Mouse (Mus musculus) spleen, embryonic (tissue): ENCODE results near the gene Endou.

ENCODE experiments used
- CTCF ChIA-PET: fragments of 350-600 bp; sonication (Branson Sonifier 250); formaldehyde crosslinking; loops from one replicate; lab custom pipeline; 2022; lab: Charles Lee

Gene Endou

DNA sequence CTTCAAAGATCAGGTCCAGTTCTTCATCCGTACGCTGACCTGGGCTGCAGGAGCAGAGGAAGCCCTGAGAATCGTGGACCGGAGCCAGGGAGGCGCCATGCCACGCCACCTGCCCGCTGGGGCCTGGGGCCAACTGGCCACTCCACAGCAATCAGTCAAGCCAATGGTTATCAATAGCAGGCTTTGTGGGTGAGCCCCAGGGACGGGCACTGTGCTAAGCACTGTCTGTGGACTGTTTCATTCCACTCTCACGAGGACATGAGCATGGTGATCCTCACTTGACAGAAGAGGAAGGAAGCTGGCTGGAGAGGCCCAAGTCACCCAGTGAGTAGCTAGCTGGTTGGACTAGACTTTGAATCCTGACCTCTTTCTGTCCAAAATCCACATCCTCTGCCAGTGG, 28.9 kb upstream of the Endou start:
- CTCF ChIA-PET = no interaction called here

DNA sequence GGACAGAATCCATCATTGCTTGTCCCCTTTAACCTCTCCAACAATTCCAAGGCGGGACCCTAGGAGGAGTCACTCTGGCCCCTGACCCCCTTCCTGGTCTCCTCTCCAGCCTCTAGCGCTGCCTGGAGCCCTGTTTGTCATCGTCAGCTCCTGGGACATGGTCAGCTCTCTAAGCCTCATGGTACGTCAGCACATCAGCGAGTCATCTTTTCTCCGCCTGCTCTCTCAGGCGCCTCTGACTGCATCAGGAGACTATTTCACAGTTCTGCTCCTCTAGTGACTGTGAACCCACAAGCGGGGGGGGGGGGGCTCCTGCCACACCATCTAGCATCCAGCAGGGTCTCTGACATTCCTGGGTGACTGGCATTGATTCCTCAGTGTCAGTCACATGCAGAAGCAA, 24.2 kb upstream of the Endou start:
- CTCF ChIA-PET = no interaction called here

DNA sequence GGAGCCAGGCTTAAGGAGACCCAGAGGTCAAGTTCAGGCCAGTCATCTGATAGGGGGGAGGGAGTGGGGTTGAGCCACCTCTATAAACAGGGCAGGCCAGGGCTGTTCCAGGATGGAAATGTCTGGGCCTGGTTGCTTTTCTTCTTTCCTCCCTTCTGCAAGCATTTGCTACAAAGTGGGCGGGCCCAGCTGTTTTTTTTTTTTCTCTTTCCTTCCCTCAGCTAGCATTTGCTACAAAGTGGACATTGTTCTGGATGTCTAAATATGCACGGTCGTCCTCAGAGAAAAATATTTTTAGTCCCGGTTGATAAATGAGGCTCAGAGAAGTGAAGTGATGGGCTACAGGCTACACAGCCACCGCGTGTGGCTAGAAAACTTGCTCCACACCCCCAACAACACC, 23.3 kb upstream of the Endou start:
- CTCF ChIA-PET = interaction anchor here (0.6 kb wide), 1 partner anchor 522 kb away, joined by 3 read pairs; no protein-coding TSS in a partner anchor

DNA sequence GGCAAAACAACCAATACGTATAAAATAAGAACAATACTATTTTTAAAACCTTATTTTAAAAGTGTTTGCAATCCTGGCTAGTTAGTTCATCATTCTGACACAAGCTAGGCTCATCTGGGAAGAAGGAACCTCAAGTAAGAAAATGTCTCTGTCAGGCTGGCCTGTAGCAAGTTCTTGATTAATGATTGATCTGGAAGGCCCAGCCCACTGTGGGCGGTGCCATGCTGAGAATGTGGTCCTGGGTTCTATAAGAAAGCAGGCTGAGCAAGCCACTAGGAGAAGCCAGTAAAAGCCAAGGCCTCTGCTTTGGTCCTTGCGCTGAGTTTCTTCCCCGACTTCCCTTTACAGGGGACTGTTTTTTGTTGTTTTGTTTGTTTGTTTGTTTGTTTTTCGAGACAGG, 21.4 kb upstream of the Endou start:
- CTCF ChIA-PET = no interaction called here

DNA sequence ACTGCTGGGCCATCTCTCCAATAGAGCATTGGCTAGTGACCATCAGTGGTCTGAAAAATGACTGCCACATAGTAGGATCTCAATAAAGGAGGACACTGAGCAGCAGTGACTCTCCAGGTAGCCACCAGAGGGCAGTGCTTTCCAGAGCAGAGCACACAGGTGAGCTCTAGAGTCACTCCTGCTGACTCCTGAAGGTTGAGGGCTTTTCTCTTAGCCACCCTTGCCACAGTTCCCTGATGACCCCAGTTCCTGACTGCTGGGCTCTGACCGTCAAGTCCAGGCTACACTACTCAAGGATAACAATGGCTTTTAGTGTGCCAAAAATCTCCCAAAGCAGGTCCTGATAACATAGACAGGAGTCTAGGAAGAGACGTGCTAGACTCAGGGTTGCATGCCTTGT, 20.5 kb upstream of the Endou start:
- CTCF ChIA-PET = interaction anchor here (0.6 to 0.7 kb wide), 2 partner anchors 99 to 1348 kb away, joined by 3 to 4 read pairs; no protein-coding TSS in a partner anchor

DNA sequence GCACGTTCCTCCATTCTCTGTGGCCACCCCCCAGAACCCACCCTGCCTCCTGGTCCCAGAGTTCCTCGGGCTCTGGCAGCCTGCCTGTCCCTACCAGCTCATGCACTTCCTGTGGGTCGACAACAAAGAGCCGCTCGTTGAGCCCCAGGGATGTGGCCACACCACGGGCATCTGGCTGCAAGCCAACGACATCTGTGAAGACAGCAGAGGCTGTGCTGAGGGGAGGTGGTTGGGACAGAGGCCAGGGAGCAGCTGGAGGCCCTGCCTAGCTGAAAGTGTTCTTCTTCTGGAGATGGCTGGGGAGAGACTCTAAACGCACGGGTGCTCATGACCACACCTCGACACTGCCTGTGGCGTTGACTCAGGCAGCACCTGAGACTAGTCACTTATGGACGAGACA, 19.6 kb upstream of the Endou start:
- CTCF ChIA-PET = interaction anchor here (0.6 kb wide), 1 partner anchor 259 kb away, joined by 3 read pairs; no protein-coding TSS in a partner anchor

DNA sequence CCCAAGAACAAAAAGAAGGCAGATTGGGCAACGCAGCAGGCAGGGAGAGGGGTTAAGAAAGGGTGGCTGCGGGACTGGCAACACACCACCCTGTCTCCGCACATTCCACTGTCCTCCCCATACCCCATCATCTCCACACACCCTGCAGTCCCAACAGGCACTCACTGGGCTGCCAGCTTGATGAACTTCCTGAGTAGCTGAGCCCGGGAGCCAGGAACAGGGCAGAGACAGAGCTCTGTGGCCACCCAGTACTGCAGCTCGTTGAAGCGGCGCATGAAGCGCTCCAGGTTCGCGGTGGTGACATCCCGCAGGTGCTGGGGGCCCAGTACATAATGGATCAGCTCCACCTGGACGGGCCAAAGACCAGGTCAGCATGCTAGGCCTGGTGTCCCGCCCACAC, 18.7 kb upstream of the Endou start:
- CTCF ChIA-PET = no interaction called here

DNA sequence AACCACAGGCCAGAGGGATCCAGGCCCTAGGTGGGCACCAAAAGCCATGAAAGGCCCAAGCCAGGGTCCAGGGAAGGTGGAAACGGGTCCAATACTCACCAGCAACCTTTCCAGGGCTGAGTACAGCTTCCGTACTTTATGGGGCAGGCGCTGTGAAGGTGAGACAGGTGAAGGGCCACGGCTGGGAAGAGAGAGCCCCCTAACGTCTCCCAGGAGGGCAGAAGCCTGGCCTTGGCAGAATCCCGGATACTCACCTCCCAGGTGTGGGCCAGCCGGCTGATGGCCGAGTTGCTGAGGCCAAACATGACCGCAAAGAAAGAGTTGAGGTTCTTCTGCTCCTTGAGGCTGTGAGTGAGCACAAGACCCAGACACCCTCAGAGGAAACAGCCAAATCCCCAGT, 18.3 kb upstream of the Endou start:
- CTCF ChIA-PET = no interaction called here

DNA sequence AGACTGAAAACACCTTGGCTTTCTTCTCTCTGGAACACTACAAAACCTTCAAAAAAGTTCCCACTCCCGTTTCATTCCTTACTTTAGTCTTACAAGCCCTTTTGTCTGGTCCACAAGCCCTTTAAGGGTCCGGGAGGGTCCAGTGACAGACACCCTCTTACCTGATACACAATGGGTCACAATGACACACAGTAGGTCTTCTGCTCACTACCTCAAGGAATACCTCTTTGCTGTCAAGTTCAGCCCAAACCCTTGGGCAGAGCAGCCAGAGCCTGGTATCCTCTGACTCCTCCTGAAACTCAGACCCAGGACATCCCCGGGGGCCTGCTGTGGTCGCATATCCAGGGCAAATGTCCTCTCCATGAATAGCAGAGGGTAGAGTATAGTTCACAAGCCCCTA, 17.8 kb upstream of the Endou start:
- CTCF ChIA-PET = no interaction called here

DNA sequence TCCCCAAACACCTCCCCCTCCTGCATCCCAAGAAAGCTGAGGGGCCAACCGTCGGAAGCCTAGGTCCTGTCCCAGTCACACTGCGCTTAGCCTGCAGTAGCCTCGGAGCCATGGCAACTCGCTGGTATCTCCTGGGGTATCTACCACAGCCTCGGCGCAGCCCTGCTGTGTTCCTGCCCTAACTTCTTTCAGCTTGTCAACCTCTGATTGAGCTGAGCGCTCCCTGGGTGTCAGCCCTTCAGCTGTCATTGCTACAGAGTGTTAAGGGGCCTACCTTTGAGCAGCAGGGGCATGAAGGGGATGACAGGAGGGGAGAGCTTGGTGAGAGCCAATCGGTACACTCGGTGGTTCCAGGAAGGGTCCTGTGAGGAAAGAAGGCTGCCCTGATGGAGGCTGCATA, 17.2 kb upstream of the Endou start:
- CTCF ChIA-PET = interaction anchor here (0.7 kb wide), 1 partner anchor 1248 kb away, joined by 3 read pairs; no protein-coding TSS in a partner anchor

DNA sequence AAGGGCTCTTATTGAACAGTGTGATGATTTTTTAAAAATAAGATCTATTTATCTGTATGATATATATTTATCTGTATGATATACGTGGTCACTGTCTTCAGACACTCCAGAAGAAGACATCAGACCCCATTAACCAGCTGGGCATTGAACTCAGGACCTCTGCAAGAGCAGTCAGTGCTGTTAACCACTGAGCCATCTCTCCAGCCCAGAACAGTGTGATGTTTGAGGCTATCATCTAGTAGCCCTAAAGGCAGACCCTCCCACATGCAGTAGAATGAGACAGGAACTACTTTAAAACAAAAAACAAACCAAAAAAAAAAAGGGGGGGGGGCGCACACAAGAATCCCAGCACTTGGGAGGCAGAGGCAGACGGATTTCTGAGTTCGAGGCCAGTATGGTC, 16.3 kb upstream of the Endou start:
- CTCF ChIA-PET = interaction anchor here (0.7 kb wide), 1 partner anchor 1249 kb away, joined by 3 read pairs; no protein-coding TSS in a partner anchor

DNA sequence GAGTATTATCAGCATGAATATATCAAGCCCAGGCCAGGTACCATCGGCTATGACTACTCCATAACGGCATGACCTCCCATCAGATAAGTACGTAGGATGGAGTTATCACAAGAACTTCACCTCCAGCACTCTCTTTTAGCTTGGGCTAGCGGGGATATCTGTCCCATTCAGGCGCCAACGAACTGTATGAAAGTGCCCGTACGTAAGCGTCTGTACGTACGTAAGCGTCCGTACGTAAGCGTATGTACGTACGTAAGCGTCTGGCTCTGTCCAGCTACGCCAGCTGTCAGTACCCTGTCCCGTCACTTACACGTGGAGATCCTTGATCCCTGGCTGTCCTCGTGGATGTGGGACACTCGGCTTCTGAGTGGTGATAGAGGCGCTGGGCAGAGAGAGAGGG, 15.6 kb upstream of the Endou start:
- CTCF ChIA-PET = interaction anchor here (0.6 kb wide), 1 partner anchor 941 kb away, joined by 3 read pairs; no protein-coding TSS in a partner anchor

DNA sequence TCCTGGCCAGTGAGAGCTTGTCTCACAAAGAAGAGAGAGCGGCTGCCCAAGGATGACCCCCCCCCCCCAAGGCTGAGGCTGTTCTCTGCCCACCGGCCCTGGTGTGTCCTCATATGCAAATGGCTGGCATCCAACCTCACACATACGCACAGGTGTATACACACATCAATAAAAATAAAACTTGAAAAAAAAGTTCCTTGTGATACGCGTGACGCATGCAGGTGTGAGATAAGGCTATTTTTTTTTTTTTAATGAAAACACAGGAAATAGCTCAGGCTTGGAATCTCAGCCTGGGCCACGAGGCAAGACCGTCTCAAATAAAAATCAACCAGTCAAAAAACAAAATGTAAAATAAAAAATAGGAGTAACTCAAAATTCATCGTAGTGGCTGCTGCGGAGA, 15.1 kb upstream of the Endou start:
- CTCF ChIA-PET = interaction anchor here (0.6 kb wide), 1 partner anchor 941 kb away, joined by 3 read pairs; no protein-coding TSS in a partner anchor

DNA sequence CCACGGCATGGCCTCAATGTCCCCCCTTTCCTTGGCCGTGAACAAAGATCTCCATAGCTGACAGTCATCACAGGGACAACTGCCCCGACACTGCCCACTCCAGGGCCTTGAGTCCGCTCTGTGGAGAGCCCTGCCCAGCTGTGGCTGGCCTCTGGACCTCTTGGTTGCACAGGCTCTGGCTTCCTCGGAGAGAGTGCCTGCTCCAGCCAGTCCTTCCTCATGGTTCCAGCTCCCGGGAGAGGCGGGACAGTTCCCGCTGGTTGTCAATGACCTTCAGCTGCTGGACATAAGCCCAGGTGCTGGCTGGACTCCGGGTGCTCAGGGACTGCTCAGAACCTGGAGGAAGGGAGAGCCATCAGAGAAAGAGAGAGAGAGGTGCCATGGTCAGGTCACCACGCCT, 14.2 kb upstream of the Endou start:
- CTCF ChIA-PET = interaction anchor here (0.6 kb wide), 1 partner anchor 1671 kb away, joined by 4 read pairs; no protein-coding TSS in a partner anchor

DNA sequence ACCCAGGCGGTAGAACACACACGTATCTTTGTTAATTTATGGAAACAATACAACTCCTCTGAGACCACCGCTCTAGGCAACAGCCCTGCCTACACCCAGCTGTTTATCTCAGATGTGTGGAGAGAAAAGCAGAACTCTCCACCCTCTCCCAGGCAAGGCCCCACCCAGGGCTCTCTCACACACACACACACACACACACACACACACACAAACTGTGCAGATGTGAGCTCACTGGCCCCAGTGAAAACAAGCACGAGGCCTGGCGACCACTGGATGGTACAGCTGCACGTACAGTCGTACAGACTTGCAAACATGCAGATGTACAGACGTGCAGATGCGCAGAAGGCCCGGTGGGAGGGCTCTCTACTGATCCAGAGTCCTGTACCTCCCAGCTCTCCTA, 13.8 kb upstream of the Endou start:
- CTCF ChIA-PET = interaction anchor here (0.6 to 1.1 kb wide), 3 partner anchors 17 to 1671 kb away, joined by 3 to 4 read pairs (median 4); no protein-coding TSS in a partner anchor

DNA sequence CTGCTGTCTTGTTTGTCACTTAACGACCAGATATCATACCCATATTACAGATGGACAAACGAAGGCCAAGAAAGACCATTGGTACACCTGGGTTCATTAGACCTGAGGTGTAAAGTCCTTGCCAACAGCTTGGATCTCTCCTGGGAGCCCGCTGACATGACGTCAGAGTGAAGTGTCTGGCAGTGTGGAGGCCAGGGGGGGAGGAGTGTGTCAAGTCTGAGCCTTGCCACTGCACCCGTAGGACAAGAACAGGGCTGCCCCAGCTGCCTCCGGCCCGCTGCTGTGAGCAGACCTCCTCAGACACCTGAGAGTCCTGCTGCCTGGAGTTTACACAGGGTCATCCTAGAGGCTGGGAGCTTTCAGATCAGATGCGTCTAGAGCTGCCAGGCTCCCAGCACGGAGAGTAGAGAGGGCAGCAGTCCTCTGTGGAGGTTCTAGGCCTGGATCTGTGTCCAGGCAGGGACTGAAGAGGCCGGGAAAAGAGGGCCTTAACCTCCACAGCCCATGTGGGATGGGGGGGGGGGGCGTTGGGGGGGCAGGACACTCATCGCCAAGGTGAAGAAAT, 12.9 kb upstream of the Endou start:
- CTCF ChIA-PET = interaction anchor here (1.1 kb wide), 2 partner anchors 16 to 23 kb away, joined by 3 read pairs; partner anchors contain the start of gene Rapgef3

DNA sequence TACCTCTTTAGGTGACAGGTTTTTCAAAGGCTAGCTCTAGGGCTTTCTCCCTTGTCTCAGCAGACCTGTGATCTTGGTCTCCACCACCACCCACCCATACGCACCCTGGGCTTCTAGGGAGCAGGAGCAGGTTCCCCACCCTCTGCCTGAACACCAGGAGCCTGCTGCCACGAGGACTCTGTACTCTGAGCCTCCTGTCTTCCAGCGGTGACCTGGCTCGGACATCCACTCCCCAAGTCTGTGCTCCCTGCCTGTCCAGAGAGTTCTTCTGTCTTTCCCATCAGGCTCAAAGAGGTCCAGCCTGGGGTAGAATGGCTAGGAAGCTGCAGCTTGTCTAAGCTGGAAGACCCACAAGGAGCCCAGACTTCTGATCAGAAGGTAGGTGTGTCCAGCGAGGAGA, 12.1 kb upstream of the Endou start:
- CTCF ChIA-PET = interaction anchor here (1.1 kb wide), 1 partner anchor 24 kb away, joined by 3 read pairs; the partner anchor contains the start of gene Rapgef3

DNA sequence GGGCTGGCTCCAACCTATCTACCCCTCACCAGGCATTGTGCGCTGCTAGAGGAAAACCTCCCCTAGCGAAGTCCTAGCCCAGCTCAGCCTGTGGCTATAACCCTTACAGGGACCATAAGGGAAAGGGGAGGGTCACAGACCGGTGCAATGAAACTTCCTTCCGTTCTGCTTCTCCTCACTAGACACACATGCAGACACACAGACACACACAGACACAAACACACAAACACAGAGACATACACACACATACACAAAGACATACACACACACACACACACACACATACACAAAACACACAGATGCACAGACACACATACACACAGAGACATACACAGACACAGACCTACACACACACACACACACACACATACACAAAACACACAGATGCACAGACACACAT, 11.5 kb upstream of the Endou start:
- CTCF ChIA-PET = no interaction called here

DNA sequence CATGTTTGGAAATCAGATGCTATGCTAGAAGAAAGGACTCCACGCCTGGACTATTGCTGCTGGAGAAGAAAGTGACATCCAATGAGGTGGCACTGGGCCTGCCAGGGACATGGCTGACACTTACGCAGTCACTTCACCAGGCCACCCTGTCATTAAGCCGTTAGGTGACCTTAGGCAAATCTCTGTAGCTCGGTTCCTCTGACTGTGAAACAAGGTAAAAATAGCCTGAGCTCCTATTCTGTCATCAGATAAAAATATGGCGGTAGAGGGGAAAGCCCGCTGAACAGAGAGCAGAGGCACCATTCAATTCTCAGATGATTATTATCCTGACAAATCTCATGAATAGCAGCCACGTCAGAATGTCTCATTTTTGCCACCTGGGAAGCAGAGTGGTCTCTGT, 10.9 kb upstream of the Endou start:
- CTCF ChIA-PET = no interaction called here

DNA sequence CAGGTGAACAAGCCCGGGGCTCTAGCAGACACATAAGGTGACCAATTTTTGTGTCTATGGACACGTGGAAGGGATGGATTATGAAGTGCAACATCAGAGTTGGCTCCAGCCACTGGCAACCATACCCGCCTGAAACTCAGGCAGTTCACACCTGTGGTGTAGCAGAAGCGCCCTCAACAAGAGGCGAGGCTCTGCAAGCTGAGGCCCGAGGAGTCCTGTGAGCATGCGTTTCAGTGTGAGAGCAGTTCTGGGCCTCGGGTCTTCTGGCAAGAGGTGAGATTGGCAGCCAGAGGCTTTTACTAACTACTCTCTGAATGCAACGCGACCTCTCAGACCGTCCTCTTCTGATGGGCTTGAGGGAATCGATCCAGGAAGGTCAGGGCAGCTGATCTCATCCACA, 10.5 kb upstream of the Endou start:
- CTCF ChIA-PET = interaction anchor here (0.6 kb wide), 1 partner anchor 108 kb away, joined by 3 read pairs; no protein-coding TSS in a partner anchor

DNA sequence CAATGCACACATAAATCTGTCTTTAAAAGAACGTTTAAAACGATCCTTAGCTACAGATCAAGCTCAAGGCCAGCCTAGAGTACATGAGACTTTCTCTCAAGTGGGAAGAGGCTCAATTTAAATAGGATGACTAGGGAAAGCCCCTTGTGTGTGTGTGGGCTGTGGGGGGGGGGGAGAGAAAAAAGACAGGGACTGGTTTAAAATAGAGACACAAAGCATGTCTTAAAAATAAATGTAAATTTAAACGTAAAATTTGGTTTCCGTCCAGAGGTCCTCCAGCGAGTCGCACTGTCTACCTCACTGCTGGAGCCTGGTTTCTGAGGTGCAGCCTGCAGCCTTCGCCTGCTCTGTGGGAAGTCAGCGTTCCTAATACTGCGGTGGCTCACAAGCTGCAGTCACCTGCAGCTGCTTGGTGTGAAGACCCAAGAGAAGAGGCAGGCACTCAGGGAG, 9.2 kb upstream of the Endou start:
- CTCF ChIA-PET = no interaction called here

DNA sequence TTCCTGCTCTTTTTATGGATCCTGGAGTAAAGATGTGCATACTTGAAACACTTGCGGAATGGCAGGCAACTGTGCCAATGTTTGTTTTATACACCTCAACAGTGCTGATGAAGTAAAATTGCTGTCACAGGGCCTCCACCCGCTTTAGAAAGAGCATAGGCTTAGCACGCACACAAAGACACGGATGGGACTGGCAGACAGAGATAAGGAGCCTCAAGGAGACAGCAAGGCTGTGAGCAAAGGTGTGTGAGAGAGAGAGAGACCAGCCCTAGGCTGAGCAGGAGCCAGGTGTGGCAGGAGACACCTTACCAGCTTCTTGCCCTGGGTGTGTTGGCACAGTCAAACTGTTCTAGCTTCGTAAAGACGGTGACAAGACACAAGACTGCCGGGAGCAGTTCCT, 7.8 kb upstream of the Endou start:
- CTCF ChIA-PET = no interaction called here

DNA sequence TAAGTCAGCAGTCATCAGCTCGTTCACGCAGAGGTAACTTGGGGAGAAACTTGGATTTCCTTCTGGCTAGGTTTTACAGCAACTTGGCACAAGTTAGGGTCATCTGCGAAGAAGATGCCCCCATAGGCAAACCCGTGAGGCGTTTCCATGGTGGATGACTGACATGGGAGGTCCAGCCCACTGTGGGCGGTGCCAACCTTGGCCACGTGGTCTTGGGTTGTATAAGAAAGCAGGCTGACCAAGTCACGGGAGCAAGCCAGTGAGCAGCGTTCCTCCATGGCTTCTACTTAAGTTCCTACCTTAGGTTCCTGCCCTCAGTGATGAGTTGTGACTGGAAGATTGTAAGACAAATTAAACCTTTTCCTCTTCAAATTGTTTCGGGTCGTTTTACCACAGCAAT, 849 bp upstream of the Endou start:
- CTCF ChIA-PET = interaction anchor here (0.6 kb wide), 1 partner anchor 58 kb away, joined by 3 read pairs; no protein-coding TSS in a partner anchor
